Mouse (Mus musculus) thymus, postnatal 14 days (tissue): ENCODE data around the gene Gk5.
"Not testable (repeated sequence)": the region's sequence is repeated elsewhere in the genome, so short reads cannot be mapped to it uniquely, and the experiment has no call there.

Experiments
- DNase-seq: peaks from one replicate; pipeline ENCODE4 v3.0.0; 2021

The Gk5 gene

GRCm38 (mm10) chr9:96152801-96153200 lies 33.6 kb downstream of the Gk5 start:
- DNase-seq, result no peak

GRCm38 (mm10) chr9:96158431-96158830 lies 39.3 kb downstream of the Gk5 start:
- DNase-seq, result peak; percentile 36

GRCm38 (mm10) chr9:96159047-96159446 lies 39.9 kb downstream of the Gk5 start:
- no peak for DNase-seq

GRCm38 (mm10) chr9:96160767-96161166 lies 41.6 kb downstream of the Gk5 start:
- no peak for DNase-seq

- no peak for DNase-seq
These were observed 43.3 kb downstream of the Gk5 start for GRCm38 (mm10) chr9:96162421-96162820.

- no peak for DNase-seq
These were observed 44.3 kb downstream of the Gk5 start for GRCm38 (mm10) chr9:96163443-96163842.

- DNase-seq, result not testable (repeated sequence)
These were observed 44.8 kb downstream of the Gk5 start for GRCm38 (mm10) chr9:96163983-96164382.

- DNase-seq, result peak; percentile 80
These were observed 48.0 kb downstream of the Gk5 start for GRCm38 (mm10) chr9:96167168-96167585.

- no peak for DNase-seq
These were observed 51.4 kb downstream of the Gk5 start for GRCm38 (mm10) chr9:96170600-96170999.

- DNase-seq, result no peak
These were observed 65.7 kb downstream of the Gk5 start for GRCm38 (mm10) chr9:96184909-96185308.

GRCm38 (mm10) chr9:96186701-96187100 lies 67.5 kb downstream of the Gk5 start:
- DNase-seq, result no peak

GRCm38 (mm10) chr9:96195885-96196622 lies 76.9 kb downstream of the Gk5 start, which contains the start of gene Tfdp2:
Gene Tfdp2 (plus strand): TSS chr9:96196275.
- peak; percentile 90 for DNase-seq

- peak; percentile 65 for DNase-seq
These were observed 77.5 kb downstream of the Gk5 start for GRCm38 (mm10) chr9:96196636-96197181.

- DNase-seq, result no peak
These were observed 78.6 kb downstream of the Gk5 start for GRCm38 (mm10) chr9:96197806-96198205.

- DNase-seq, result no peak
These were observed 84.5 kb downstream of the Gk5 start for GRCm38 (mm10) chr9:96203663-96204062.

GRCm38 (mm10) chr9:96207428-96207827 lies 88.3 kb downstream of the Gk5 start:
- DNase-seq, result no peak

GRCm38 (mm10) chr9:96213036-96213645 lies 94.0 kb downstream of the Gk5 start:
- DNase-seq, result no peak

GRCm38 (mm10) chr9:96214171-96214570 lies 95.0 kb downstream of the Gk5 start:
- no peak for DNase-seq

- DNase-seq, result no peak
These were observed 98.1 kb downstream of the Gk5 start for GRCm38 (mm10) chr9:96217299-96217698.

GRCm38 (mm10) chr9:96217799-96218198 lies 98.6 kb downstream of the Gk5 start:
- no peak for DNase-seq

- DNase-seq, result no peak
These were observed 100.0 kb downstream of the Gk5 start for GRCm38 (mm10) chr9:96219114-96219669.

GRCm38 (mm10) chr9:96220419-96220818 lies 101.3 kb downstream of the Gk5 start:
- DNase-seq, result no peak

- no peak for DNase-seq
These were observed 104.1 kb downstream of the Gk5 start for GRCm38 (mm10) chr9:96223302-96223701.

GRCm38 (mm10) chr9:96228285-96228684 lies 109.1 kb downstream of the Gk5 start:
- DNase-seq, result no peak
